Comparison of ENCODE assay signal across 28 mouse cellular contexts in the genomic region with DNA sequence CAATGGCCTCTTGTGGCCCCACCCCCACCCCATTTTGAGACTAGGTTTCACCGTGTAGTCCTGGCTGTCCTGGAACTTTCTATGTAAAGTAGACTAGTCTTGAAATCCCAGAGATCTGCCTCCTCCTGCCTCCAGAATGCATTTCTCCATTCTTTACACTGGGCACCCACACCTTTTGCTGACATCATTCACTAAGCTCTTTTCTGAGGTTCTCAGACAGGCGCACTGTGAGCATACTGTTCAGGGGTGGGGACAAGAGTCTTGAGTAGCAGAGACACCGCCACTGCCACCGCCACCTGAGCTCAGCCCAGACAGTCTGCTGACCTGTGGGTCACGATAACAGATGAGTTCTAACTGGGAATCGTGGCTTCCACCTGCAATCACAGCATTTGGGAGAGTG. TPM values are rescaled to one million over a fixed set of nuclear protein-coding genes. Genes with fewer than 3 reads are reported as not detected.
"Had no signal": no experiment of that assay in that cellular context is flagged by ENCODE, and none has a peak within 500 bp of the region (broad histone marks: within the 10 kb centered on the region; RNA-seq: fewer than 3 reads in every experiment).

No protein-coding gene starts in this region.

- H3K27ac ChIP-seq: kidney, postnatal 0 days; layer of hippocampus, adult 2 months; limb, embryonic 10.5 days; limb, embryonic 13.5 days; liver, embryonic 12.5 days; liver, embryonic 15.5 days; lung, embryonic 15.5 days; macrophage; stomach, embryonic 15.5 days had no signal

- DNase-seq: kidney, adult 2 months; kidney, postnatal 25 days; layer of hippocampus, adult 9-11 months; liver; lung, adult 18-20 months; midbrain, embryonic 14.5 days; right cerebral cortex, postnatal 25 days; spleen, adult 18-20 months; thymus, adult 18-20 months; thymus, postnatal 36 days had no signal

- H3K4me3 ChIP-seq: layer of hippocampus, adult 2 months; limb, embryonic 10.5 days; limb, embryonic 13.5 days; liver, embryonic 12.5 days; liver, embryonic 15.5 days; lung, embryonic 15.5 days; stomach, embryonic 15.5 days had no signal

RNA-seq across cellular contexts. Expression of a gene that starts 9.4 kb away (rescaled TPM):
- total RNA-seq: layer of hippocampus, adult 2 months; layer of hippocampus, postnatal 25 days; left cerebral cortex, adult 8-10 months; left cerebral cortex, postnatal 25 days; megakaryocyte, adult 5-6 weeks; midbrain, postnatal 0 days had no signal
- polyA plus RNA-seq: intestine, postnatal 0 days; kidney, embryonic 14.5 days; limb, embryonic 10.5 days; liver, embryonic 12.5 days; lung, embryonic 15.5 days; macrophage; midbrain, embryonic 14.5 days; midbrain, postnatal 0 days; neural tube, embryonic 11.5 days; neural tube, embryonic 14.5 days had no signal
